Mouse (Mus musculus) megakaryocyte, embryonic 14.5 days (primary cell): ENCODE measurements around the gene Dapk2.

Source experiments
- FLI1 ChIP-seq: IDR thresholded peaks from 2 replicates; pipeline ENCODE4 v1.6.1; 2012; ENCODE audit warnings: low read length, inconsistent platforms, mixed read lengths
- GATA1 ChIP-seq: IDR thresholded peaks from 3 replicates; pipeline ENCODE4 v1.6.1; 2012; ENCODE audit warnings: mixed read lengths, low read length, inconsistent platforms, borderline replicate concordance

DNA sequence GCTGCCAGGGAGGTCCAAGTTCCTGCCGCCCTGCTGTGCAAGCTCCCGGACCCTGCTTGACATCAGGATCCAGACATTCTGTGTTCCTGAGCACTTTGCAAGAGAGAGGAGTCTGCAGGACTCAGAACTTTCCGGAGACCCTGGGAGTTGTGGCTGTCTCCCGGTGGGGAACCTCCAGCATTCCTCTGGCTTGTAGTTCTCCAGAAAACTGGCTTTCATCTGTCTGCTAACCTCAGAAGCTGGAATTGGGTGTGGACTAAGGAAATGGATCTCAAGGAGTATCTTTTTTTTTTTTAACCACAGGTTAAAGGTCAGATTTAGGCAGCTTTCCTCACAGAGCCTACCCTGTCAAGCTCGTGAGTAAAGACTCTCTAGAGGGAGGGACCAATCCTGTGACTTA, 113.7 kb downstream of the Dapk2 start:
- TF ChIP-seq GATA1 (no peak), FLI1 (no peak)
